Mouse (Mus musculus) embryonic stem cell, embryonic (primary cell): Measurements from ENCODE around the gene Chrna5.

Source experiments
- CTCF ChIA-PET, 4 experiments: fragments of 300-600 bp in 2 of 4; fragments of 350-600 bp in 2 of 4; sonication (Branson Sonifier 250); formaldehyde crosslinking; loops; one replicate each; lab custom pipeline; 2022; ENCODE audit warnings: inconsistent platforms in 2 of 4; lab: Charles Lee
- POLR2A ChIA-PET, 4 experiments: fragments of 300-600 bp in 2 of 4; fragments of 350-600 bp in 2 of 4; sonication (Branson Sonifier 250); formaldehyde crosslinking; loops; one replicate each; lab custom pipeline; 2022; ENCODE audit warnings: antibody characterized with exemption in 4 of 4, inconsistent platforms in 1 of 4; lab: Charles Lee

Chrna5 gene

DNA sequence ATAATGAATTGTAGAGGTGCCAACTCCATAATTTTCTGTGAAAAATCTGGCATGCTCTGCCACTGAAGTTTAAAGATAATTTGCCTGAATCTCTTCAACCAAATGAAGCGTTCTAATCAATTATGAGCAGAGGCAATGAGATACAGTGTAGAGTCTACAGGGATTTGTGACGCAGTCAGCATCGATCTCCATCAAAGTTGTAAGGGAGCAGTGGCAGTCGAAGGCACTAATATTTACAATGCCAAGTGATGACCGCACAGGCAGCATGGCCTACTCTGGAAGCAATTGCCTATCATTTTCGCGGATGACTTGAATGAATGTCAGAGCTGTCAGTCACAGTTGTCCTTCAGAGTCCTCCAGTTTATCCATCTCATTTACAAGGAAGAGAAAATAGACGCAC lies at the start of gene Chrna5:
Gene Chrna5, plus strand, starts transcription at position 207 of the 400 bp plus-strand sequence.
- CTCF ChIA-PET, result interaction anchor here in 3 of 4 experiments (1.0 to 1.5 kb wide), 4 partner anchors 130 to 159 kb away, joined by 3 to 5 read pairs (median 4); no protein-coding TSS in a partner anchor
- POLR2A ChIA-PET, result interaction anchor here in 3 of 4 experiments (0.7 to 1.7 kb wide), 16 partner anchors 10 to 1094 kb away, joined by 3 to 5 read pairs (median 3); partner anchors contain the start of genes AY074887 (in 2 of the 3), Psma4 (in 2 of the 3), Chrnb4 (in 1 of the 3) and Hykk (in 1 of the 3)

DNA sequence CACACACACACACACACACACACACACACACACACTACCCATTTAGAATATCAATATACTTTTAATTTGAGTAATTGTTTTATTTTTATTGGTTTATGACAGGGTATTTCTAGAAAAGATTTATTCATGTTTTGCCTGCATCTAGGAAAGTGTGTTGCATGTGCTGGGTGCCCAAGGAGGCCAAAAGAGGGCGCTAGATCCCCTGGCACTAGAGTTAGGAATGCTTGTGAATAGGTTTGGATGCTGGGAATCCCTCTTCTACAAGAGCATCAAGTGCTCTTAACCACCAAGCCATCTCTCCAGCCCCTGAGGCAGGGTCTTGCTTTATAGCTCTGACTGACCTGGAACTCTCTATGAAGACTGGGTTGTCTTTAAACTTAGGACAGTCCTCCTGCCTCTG lies 48.9 kb upstream of the Chrna5 start:
- ChIA-PET CTCF (interaction anchor here in 1 of 4 experiments (0.7 kb wide), 1 partner anchor 47 kb away, joined by 3 read pairs; no protein-coding TSS in a partner anchor), POLR2A (interaction anchor here in 1 of 4 experiments (0.7 kb wide), 1 partner anchor 19 kb away, joined by 4 read pairs; the partner anchor contains the start of genes AY074887 and Psma4)

DNA sequence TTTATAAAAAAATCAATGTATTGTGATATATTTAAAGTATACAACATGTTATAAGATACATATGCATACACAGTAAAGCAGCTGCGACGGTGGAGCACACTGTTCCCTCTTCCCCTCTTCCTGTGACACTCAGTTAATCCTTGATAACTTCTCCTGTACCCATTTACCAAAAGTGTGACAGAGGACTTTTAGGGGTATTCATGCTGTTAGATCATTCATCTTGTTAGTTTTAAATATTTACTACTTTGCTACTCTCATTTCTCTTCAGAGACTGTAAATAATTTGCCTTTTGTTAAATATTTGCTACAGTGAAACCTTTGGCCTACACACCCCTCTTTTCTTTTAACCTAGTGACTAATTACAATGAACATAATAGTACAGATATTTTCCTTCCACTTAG lies 48.3 kb upstream of the Chrna5 start:
- ChIA-PET POLR2A (interaction anchor here in 1 of 4 experiments (0.6 to 0.7 kb wide), 2 partner anchors 12 to 18 kb away, joined by 3 to 4 read pairs; partner anchors contain the start of genes AY074887 and Psma4), CTCF (interaction anchor here in 1 of 4 experiments (0.7 kb wide), 1 partner anchor 47 kb away, joined by 3 read pairs; no protein-coding TSS in a partner anchor)

DNA sequence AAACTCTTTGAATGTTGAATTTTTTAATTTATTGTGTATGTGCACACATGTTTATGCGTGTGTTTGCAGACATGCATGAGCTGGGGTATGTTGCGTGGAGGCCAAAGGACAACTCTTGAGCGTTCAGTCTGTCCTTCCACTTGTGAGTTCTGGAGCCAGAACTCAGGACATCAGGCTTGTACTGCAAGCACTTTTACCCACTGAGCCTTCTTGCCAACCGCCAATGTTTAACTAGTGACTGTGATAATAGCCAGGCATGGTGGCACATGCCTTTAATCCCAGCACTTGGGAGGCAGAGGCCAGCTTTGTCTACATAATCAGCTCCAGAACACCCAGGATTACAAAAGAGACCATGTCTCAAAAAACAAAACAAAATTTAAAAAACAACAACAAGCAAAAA lies 38.6 kb upstream of the Chrna5 start:
- POLR2A ChIA-PET, result interaction anchor here in 3 of 4 experiments (0.6 to 1.2 kb wide), 4 partner anchors 9 to 731 kb away, joined by 3 read pairs; partner anchors contain the start of genes AY074887 (in 1 of the 3) and Psma4 (in 1 of the 3)
- CTCF ChIA-PET, result interaction anchor here in 2 of 4 experiments (0.7 to 1.1 kb wide), 2 partner anchors 34 to 168 kb away, joined by 3 to 4 read pairs; no protein-coding TSS in a partner anchor

DNA sequence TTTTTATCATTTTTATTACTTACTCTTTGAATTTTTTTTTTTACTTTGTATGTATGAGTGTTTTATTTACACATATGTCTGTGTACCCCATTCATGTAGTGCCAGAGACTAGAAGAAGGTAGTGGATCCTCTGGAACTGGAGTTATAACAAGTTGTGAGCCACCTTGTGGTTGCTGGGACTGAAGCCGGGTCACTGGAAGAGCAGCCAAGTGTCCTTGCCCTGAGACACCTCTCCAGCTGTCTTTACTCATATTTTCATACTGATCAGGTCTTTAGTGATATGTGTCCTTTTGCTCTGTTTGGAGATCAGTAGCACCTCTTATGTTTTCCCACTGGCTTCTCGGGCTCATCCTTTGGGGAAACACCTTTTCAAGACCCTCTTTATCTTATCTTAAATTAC lies 36.2 kb upstream of the Chrna5 start:
- POLR2A ChIA-PET, result interaction anchor here in 2 of 4 experiments (0.6 to 0.7 kb wide), 3 partner anchors 12 to 209 kb away, joined by 3 to 5 read pairs (median 4); no protein-coding TSS in a partner anchor
- CTCF ChIA-PET, result interaction anchor here in 1 of 4 experiments (0.6 kb wide), 1 partner anchor 102 kb away, joined by 3 read pairs; no protein-coding TSS in a partner anchor

DNA sequence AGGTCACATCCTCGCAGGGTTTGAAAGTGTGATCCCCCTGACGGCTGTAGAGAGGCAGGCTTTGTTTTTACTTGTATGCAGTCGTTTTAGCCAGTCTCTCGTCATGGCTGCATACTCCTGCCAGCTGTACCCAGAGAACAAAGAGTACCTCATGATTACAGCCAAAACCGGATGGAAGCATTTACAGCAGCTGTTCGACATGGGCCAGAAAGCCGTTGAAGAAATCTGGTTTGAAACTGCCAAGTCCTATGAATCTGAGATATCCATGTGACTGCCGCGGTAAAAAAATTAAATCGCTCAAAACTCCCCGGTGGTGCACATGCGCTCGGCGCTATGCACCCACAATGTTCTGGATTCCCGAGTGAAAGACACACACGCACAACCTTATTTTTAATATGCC lies 34.4 kb upstream of the Chrna5 start:
- POLR2A ChIA-PET, result interaction anchor here in 2 of 4 experiments (0.6 to 2.2 kb wide), 6 partner anchors 10 to 212 kb away, joined by 3 to 5 read pairs (median 4); partner anchors contain the start of genes Chrna5 (in 1 of the 2) and Wdr61 (in 1 of the 2)
- CTCF ChIA-PET, result no interaction called here

DNA sequence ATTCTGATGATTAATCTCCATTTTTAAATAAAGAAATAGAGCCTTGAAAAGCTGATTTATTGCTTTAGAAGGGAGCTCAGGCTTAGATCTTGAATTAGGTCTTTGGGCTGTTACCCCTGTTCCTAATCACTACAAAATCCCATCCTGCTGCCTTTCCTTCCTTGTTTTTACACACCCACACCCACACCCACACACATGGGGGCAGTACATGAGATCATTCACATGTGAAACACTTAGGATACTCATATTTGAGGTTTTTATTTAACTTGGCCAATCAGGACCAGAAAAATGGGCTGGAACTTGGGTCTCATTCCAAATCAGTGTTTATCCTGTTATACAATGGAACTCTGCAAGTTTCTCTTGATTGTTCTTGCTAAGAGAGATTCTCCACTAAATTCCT lies 31.2 kb upstream of the Chrna5 start:
- ChIA-PET CTCF (interaction anchor here in 2 of 4 experiments (0.6 to 0.7 kb wide), 4 partner anchors 85 to 276 kb away, joined by 3 to 5 read pairs (median 4); no protein-coding TSS in a partner anchor), POLR2A (interaction anchor here (0.6 to 2.2 kb wide), 14 partner anchors 10 to 350 kb away, joined by 3 to 11 read pairs (median 4); partner anchors contain the start of gene Hykk (in 1 of the 4))

DNA sequence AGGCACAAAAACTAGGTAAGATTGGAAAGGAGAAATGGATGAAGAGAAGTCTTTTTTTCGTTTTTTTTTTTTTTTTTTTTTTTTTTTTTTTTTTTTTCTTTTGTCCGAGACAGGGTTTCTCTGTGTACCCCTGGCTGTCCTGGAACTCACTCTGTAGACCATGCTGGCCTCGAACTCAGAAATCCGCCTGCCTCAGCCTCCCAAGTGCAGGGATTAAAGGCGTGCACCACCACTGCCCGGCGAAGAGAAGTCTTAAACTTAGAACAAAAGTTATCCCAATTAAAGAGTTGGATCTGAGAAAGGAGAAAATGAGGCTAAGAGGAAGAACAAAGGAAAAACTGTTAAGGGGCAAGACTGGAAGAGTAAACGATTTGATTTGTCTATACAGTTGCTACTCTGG lies 30.5 kb upstream of the Chrna5 start:
- ChIA-PET CTCF (interaction anchor here in 2 of 4 experiments (0.6 to 0.7 kb wide), 4 partner anchors 84 to 275 kb away, joined by 3 to 5 read pairs (median 4); no protein-coding TSS in a partner anchor), POLR2A (interaction anchor here (0.6 to 2.2 kb wide), 25 partner anchors 9 to 349 kb away, joined by 3 to 11 read pairs (median 4); partner anchors contain the start of genes Hykk (in 1 of the 4), Ube2q2 (in 1 of the 4) and Wdr61 (in 1 of the 4))

DNA sequence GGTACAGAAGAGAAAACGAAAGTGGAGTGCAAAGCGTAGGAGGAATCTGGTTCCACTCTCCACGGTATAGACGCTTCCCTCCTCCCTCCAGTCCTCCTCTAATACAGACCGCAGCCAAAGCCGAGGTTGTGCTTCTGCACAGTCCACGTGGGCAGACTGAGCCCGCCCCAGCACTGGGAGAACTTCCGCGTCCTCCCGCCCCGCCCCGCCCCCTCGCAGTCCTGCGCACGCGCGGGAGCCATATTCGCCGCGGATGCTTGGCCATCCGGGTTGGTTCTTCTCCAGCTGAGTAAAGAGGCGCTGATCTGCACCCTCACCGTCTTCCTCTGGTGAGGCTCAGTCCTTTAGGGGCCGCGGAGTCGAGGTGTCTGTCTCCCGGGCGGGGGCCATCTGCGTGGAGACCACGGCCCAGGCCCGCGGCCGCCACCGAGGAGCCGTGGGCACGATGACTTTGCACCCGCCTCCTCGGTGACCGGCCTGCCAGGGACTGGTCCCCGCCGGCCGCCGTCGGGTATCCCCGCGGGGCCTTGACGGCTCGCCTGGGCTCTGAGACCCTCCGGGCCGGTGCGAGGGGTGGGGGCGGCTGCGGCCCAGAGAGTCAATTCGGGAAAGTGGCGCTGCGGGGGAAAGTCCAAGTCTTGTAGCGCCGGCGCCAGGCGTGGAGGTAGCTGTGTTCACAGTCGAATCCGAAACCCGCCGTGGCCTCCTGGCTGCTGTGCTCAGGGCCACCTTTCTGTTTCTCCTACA lies 29.9 kb upstream of the Chrna5 start, which contains the start of the genes Psma4 and AY074887:
Gene Psma4, plus strand, starts transcription at position 216 of the 747 bp plus-strand sequence.
Gene AY074887, minus strand, starts transcription at position 424 of the 747 bp plus-strand sequence.
- CTCF ChIA-PET, result interaction anchor here in 2 of 4 experiments (0.6 to 1.0 kb wide), 3 partner anchors 31 to 274 kb away, joined by 3 to 10 read pairs (median 7); no protein-coding TSS in a partner anchor
- POLR2A ChIA-PET, result interaction anchor here in 3 of 4 experiments (0.6 to 1.9 kb wide), 38 partner anchors 9 to 1986 kb away, joined by 3 to 11 read pairs (median 4); partner anchors contain the start of genes Chrna5 (in 1 of the 3), Hykk (in 1 of the 3), Ube2q2 (in 1 of the 3) and Wdr61 (in 1 of the 3)

DNA sequence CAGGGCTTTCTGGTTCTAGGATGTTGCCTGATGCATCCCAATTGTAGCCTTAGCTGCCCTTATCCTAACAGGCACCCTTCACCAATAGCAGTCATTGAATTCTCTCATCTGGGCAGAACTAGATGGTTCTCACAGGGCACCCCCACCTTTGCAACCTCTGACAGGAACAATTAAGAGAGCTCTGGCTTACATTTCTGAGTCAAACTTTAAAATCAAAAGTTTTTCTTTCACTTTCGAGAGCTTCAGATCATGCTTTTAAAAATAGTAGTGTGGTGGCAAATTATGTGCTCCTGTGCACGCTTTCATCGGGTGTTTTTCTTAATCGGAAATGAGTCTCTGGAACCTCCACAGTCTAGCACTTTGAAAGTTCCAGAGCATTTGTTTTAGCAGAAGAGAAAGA lies 19.6 kb upstream of the Chrna5 start:
- POLR2A ChIA-PET, result interaction anchor here in 2 of 4 experiments (0.9 to 1.3 kb wide), 5 partner anchors 9 to 128 kb away, joined by 3 read pairs; no protein-coding TSS in a partner anchor
- CTCF ChIA-PET, result interaction anchor here in 1 of 4 experiments (0.5 kb wide), 1 partner anchor 24 kb away, joined by 3 read pairs; no protein-coding TSS in a partner anchor

DNA sequence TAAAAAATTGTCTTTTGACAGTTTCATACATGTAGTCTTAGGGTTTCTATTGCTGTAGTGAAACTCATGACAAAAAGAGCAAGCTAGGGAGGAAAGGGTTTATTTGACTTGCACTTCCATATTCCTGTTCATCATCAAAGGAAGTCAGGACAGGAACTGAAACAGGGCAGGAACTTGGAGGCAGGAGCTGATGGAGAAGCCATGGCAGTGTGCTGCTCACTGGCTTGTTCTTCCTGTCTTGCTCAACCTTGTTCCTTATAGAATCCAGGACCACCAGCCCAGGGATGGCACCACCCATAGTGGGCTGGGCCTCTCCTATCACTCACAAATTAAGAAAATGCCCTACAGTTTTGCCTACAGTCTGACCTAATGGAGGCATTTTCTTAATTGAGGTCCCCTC lies 17.0 kb upstream of the Chrna5 start:
- ChIA-PET CTCF (no interaction called here), POLR2A (interaction anchor here in 1 of 4 experiments (1.4 kb wide), 1 partner anchor 13 kb away, joined by 4 read pairs; the partner anchor contains the start of genes AY074887 and Psma4)

DNA sequence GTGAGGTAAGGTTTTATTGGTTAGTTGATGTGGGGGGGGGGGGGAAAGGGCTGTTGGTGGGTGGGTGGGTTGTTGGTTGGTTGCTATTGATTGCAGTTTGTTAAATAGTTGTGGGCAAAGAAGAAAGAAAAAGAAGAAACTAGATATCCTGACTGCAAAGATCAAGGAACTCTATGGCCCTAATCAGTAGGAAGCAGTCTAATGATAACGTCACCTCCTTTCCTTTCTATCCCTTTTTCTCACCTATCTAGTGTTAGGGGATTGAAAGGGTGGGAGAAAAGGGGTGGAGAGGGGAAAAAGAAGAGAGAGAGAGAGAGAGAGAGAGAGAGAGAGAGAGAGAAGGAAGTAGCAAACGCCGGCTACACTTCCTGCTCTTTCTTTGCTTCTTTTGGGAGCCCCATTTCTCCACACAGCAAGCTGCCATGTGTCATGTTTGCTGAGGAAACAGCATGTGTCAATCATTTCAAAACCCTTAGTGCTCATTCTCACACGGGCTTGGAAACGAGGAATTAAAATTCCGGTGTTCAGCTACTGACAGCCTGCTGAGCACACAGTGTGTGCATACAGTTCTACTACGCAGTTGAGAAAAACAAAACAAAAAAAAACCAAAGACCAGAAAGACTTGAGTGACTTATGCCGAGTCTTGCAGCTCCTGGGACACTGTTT lies 10.6 kb upstream of the Chrna5 start:
- ChIA-PET POLR2A (interaction anchor here in 2 of 4 experiments (0.7 to 1.7 kb wide), 2 partner anchors 11 to 239 kb away, joined by 3 read pairs; no protein-coding TSS in a partner anchor), CTCF (no interaction called here)

DNA sequence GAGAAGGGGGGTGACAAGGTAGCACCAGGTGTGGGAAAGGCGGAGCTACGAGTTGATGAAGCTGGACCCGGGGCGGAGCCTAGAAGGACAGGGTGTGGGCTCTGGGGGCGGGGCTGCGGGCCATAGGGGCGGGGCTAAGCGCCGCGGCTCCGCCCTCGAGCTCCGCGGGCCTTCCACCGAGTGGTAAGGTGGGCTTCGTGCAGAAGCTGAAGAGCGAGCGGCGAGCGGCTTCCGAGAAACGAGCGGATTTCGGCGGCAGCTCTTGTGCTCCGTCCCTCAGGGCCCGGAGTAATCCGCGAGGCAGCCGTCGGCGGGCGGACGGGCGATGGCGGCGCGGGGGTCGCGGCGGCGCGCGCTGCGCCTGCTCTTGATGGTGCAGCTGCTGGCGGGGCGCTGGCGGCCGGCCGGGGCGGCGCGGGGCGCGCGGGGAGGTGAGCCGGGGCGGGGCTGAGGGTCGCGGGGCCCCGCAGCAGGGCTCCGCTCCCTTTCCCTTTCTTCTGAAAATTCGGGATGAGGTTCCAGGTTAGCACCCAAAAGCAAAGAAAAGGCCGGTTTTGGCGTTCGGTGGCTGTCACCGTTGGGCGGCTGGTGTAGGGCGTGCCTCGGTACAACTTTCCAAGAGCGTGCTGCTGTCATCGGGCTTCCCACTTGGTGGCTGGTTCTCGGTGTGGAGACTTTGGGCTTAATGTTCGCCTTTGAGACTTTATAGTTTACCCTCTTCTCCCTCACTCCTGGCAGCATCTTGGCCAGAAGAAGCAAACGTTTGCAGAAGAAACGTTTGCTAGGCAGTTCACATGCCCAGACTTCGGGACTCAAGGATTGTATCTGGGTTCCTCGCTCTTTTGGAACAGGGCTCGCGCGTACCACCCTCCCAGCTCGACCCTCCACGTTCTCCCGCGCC lies 861 bp downstream of the Chrna5 start:
- CTCF ChIA-PET, result interaction anchor here in 3 of 4 experiments (0.5 to 1.5 kb wide), 8 partner anchors 31 to 247 kb away, joined by 3 to 7 read pairs (median 4); partner anchors contain the start of genes AY074887 (in 1 of the 3) and Psma4 (in 1 of the 3)
- POLR2A ChIA-PET, result interaction anchor here in 3 of 4 experiments (0.6 to 1.7 kb wide), 19 partner anchors 9 to 1093 kb away, joined by 3 to 6 read pairs (median 3); partner anchors contain the start of genes AY074887 (in 2 of the 3), Psma4 (in 2 of the 3), Chrnb4 (in 1 of the 3) and Hykk (in 1 of the 3)

DNA sequence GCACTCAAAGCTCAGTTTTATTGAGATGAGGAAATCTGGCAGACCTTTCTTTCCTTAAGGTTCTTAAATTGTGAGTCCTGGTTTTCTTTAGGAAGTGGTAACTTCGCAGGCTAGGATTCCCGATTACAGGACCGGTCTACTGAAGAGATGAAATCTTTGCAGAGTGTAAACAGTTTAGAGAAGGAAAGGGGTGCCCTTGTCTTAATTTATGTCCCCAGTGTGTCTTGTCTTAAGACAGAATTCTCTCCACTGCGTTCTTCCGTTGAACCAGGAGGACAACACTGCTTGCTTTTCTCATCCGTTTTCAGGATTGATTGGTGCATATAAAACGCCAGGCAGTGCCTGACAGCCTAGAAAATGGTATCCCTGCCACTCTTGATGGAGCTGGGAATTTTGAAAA lies 1.7 kb downstream of the Chrna5 start:
- POLR2A ChIA-PET, result interaction anchor here in 3 of 4 experiments (0.5 to 1.7 kb wide), 5 partner anchors 8 to 1315 kb away, joined by 3 to 5 read pairs (median 3); partner anchors contain the start of genes AY074887 (in 1 of the 3) and Psma4 (in 1 of the 3)
- CTCF ChIA-PET, result no interaction called here

DNA sequence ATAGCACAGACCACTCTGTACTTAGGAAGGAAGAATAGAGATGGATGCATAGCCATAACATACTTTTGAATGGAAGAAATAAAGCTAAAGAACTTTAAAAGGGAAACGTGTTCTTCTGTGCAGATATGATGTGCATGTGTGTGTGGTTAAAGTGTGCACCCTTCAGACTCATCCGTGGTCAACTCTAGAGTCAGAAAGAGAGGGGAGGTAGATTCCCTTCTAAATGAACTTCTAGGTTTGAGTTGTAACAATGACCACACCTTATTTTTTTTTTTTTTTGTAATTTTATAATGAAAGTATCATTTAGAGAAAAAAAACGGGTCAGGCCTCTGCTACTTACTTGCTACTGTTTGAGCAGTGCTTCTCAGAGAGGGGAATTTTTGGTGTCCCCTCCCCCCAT lies 9.7 kb downstream of the Chrna5 start:
- ChIA-PET CTCF (no interaction called here), POLR2A (interaction anchor here in 1 of 4 experiments (1.3 kb wide), 1 partner anchor 9 kb away, joined by 3 read pairs; the partner anchor contains the start of gene Chrna5)

DNA sequence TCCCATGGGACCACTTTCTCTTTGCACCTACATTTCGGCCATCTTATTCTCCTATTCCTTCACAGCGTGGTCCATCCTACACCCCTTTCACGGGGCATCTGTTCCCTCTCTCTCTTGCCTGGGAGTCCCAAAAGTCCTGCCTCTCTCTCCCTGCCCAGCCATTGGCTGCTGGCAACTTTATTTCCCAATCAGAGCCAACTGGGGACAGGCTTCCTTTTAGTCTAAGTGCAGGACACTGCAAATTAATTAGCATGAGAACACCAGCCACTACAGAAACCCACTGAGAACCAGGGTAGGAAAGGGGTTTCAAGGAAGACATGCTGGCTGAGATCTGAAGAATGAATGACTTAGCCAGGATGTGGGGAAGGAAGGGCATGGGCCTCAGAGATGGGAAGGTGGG lies 13.7 kb downstream of the Chrna5 start:
- POLR2A ChIA-PET, result interaction anchor here in 2 of 4 experiments (0.6 to 1.0 kb wide), 2 partner anchors 12 to 44 kb away, joined by 3 read pairs; partner anchors contain the start of genes AY074887 (in 1 of the 2) and Psma4 (in 1 of the 2)
- CTCF ChIA-PET, result no interaction called here
